Mouse (Mus musculus): Measurements from ENCODE around the gene Eif5. TPM values are rescaled to one million over a fixed set of nuclear protein-coding genes. Genes with fewer than 3 reads are reported as not detected.
"Not testable (repeated sequence)": the region's sequence is repeated elsewhere in the genome, so short reads cannot be mapped to it uniquely, and the experiment has no call there.

Gene Eif5
- 100 to 1,000 TPM; 260 to 272 TPM for total RNA-seq (2021)
- long read RNA-seq, full-length matches to known transcripts = 192 of 302 reads
- long read RNA-seq, partial matches to known transcripts = 78 of 302 reads
- long read RNA-seq, other reads (novel, unspliced or antisense) = 32 of 302 reads

GRCm38 (mm10) chr12:111537796-111538291 lies at the start of gene Eif5:
Gene Eif5, plus strand, starts transcription at chr12:111538016.
- peak; percentile 100 for DNase-seq (ENCODE audit: low spot score in 2 of 2)

DNA sequence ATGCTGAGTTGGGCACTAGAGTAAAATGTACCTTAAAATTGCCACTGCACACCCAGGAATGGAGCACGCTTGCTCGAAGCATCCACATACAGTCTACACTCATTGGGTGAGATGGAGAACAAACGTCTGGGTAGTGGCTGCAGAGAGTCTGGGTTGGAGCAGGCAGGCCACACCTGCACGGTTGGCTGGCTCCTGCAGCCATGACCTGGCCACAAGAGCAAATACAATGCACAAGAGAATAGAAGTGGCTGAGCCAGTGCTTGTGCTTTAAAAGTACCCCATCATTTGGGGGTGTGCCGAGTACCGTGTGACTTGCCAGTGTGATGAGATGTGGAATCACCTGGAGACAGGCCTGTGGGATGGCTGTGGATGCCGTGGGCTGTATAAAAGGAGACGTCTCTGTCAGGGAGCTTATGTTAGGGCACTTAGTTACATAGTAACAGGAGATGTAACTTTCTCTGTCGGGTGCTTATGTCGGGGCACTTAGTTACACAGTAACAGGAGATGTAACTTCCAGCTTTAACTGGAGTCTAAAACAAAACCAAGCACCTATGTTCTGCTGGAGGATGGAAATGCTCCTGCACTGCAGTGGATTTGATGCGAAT lies 48.5 kb upstream of the Eif5 start:
- no peak for DNase-seq (ENCODE audit: low spot score in 2 of 2)

DNA sequence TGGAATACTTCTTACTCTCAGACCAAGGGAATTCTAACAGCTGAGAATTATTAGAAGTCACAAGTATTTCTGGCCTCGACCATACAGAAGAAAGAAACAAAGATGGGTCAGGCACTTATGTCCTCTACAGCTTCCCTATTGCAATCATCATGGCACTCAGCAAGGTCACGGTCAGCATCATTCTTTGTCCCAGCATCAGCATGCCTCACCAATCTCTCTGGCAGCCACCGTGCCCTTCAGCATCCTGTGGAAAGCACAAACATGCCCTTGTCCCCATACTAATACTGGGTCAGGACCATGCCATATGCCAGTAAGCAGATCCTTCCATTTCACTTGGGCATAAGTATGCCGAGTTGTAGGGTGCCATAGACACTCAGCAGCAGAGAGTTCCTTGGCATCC lies 42.9 kb upstream of the Eif5 start:
- DNase-seq (ENCODE audit: low spot score in 2 of 2) = no peak

DNA sequence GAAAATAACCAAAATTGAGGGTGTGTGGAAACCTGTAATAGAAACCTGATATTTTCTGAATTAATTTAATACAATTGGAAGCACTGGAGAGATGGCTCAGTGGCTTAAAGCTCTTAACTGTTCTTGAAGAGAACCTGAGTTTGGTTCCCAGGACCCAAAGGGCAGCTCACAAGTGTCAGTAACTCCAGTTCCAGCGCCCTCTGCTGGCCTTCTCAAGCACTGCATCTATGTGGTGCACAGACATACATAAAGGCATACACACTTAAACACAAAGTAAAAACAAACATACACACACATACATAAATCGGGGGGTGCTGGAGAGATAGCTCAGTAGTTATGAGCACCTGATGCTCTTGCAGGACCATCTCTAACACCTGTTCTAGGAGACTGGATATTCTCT lies 40.7 kb upstream of the Eif5 start:
- DNase-seq (ENCODE audit: low spot score in 2 of 2) = no peak

DNA sequence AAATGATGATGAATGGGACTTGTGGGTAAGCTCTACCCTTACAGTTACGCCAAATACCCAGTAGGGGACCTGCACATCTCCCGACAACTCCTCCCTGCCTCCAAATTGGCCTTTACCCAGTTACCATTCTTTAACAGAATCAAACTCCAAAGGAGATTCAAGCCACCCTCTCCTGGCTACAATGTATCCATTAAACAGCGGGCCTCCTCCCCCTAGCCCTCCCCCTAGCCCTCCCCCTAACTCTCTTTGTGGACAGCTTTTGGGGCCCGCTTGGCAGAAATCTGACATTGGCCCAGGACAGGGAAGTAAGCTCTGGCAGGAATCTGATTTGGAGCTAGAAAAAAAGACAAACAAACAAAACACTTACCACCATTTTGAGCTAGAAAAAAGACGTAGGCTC lies 38.2 kb upstream of the Eif5 start:
- peak in 1 of 2 experiments; percentile 27 for DNase-seq (ENCODE audit: low spot score in 2 of 2)

- no peak for DNase-seq (ENCODE audit: low spot score in 2 of 2)
Measured at GRCm38 (mm10) chr12:111500725-111501124, 37.1 kb upstream of the Eif5 start.

GRCm38 (mm10) chr12:111503063-111503567 lies 34.7 kb upstream of the Eif5 start:
- no peak for DNase-seq (ENCODE audit: low spot score in 2 of 2)

DNA sequence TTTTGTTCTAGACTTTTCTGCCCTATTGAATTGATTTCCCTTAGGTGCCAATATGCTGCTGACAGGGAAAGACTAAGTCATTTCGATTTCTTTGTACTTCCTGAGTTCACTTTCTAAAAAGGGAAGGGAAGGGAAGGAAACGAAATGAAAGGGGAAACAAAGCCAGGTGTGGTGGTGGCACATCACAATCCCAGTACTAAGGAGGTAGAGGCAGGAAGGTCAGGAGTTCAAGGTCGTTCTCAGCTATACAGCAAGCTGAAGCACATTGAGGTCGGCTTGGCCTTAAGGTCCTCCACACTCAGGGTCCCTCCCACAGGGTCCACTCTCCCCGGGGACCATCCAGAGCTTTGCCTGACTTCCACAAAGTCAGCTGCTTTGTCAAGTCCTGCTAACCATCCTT lies 34.2 kb upstream of the Eif5 start:
- no peak for DNase-seq (ENCODE audit: low spot score in 2 of 2)

- peak; percentile 98 to 99 for DNase-seq (ENCODE audit: low spot score in 2 of 2)
Measured at GRCm38 (mm10) chr12:111504904-111505303, 32.9 kb upstream of the Eif5 start.

GRCm38 (mm10) chr12:111507001-111507400 lies 30.8 kb upstream of the Eif5 start:
- DNase-seq (ENCODE audit: low spot score in 2 of 2) = no peak

- no peak for DNase-seq (ENCODE audit: low spot score in 2 of 2)
Measured at GRCm38 (mm10) chr12:111507962-111508361, 29.9 kb upstream of the Eif5 start.

- DNase-seq (ENCODE audit: low spot score in 2 of 2) = not testable (repeated sequence)
Measured at GRCm38 (mm10) chr12:111508438-111508837, 29.4 kb upstream of the Eif5 start.

DNA sequence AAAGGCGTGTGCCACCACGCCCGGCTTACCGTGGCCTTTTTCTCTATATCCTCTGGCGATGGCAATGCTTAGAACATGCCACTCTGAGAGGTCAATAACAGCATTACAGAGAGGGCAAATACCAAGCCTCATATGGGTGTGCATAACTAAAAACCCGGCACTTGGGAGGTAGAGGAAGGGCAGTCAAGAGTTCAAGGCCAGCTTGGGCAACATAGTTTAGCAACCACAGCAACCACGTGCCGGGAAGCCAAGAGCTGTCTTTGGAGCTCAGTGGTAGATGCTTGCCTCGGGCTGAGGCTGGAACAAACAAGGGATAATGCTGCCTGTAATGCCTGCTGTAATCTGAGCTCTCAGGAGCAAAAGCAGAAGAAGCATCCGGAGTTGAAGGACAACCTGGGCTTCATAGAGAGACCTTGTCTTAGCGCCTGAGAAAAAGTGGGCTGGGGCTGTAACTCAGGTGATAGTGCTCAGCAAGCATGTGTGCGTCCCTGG lies 25.2 kb upstream of the Eif5 start:
- DNase-seq (ENCODE audit: low spot score in 2 of 2) = no peak

GRCm38 (mm10) chr12:111513673-111514072 lies 24.1 kb upstream of the Eif5 start:
- DNase-seq (ENCODE audit: low spot score in 2 of 2) = peak in 1 of 2 experiments; percentile 41

- peak in 1 of 2 experiments; percentile 25 for DNase-seq (ENCODE audit: low spot score in 2 of 2)
Measured at GRCm38 (mm10) chr12:111514231-111514792, 23.5 kb upstream of the Eif5 start.

GRCm38 (mm10) chr12:111514874-111515649 lies 22.8 kb upstream of the Eif5 start:
- DNase-seq (ENCODE audit: low spot score in 2 of 2) = no peak

- DNase-seq (ENCODE audit: low spot score in 2 of 2) = no peak
Measured at GRCm38 (mm10) chr12:111515920-111516319, 21.9 kb upstream of the Eif5 start.

DNA sequence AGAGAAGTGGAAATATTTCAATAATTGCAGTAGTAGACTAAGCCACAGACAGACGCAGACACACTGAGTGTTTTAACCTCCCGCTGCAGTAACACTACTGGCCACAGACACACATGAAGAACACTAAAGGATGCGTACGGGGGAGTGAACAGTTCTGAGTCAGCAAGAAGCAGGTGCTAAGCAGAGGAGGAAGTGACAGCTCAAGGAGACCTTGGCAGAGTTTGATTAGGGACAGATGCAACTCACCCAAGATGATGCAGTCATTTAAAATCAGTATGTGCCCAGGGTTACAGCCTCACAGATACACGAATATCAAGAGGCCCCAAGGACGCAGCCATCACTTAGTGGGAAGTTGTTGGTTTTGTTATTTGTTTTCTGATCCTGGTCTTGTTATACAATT lies 21.0 kb upstream of the Eif5 start:
- no peak for DNase-seq (ENCODE audit: low spot score in 2 of 2)

DNA sequence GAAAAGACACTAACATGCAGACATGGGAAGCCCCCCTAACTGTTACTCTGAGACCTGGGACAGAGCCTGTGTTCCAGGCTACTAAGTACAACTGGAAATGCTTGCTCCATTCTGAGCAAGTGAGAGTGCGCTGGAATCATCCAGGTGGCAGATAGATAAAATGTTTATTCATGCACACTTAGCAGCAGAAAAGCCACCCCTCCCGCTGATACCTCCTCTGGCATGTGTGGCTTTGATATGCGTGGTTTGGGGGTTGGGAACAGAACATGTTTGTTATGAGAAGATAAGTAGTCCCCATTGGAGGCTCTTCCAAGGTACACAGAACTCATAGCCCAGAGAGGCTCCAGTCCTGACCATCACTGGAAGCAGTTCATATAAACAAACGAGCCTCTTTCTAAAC lies 19.9 kb upstream of the Eif5 start:
- DNase-seq (ENCODE audit: low spot score in 2 of 2) = no peak

- DNase-seq (ENCODE audit: low spot score in 2 of 2) = no peak
Measured at GRCm38 (mm10) chr12:111518391-111518790, 19.4 kb upstream of the Eif5 start.

DNA sequence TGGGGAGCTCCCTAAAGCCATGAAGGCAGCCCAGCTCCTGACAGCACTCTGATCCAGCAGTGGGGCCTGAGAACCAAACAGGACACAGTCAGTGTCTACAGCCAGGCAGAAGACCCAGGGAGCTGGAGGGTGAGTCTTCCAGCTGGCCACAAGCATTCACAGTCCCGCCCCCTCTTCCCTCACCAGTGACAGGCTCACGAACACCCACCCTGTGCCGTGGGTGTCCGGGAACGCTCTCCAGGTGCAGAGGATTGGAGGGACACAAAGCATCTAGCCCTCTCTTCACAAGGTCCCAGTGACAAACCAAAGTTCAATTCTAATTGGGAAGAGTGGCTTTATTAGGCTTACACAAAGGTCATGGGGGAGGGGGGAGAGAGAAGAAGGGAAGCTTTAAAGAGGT lies 18.0 kb upstream of the Eif5 start:
- DNase-seq (ENCODE audit: low spot score in 2 of 2) = no peak

DNA sequence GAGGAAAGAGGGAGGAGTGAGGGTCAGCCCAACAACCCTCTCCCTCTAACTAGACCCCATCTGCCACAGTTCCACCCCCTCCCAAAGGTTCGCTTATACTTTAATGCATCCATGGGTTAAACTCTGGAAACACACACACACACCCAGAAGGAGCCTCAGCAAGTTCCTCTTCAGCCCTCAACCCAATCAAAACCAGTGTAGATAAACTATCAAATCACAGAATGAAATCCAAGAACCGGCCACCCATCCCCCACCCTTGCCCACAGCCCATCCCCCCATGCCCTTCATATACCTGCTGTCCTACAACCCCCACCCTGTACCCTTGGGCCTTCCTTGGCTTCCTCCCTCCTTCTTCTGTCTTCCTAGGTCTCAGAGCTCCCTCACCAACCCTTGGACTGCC lies 16.8 kb upstream of the Eif5 start:
- DNase-seq (ENCODE audit: low spot score in 2 of 2) = no peak
